Mouse (Mus musculus): ENCODE data around the gene Dnajc2.

Gene Dnajc2

DNA sequence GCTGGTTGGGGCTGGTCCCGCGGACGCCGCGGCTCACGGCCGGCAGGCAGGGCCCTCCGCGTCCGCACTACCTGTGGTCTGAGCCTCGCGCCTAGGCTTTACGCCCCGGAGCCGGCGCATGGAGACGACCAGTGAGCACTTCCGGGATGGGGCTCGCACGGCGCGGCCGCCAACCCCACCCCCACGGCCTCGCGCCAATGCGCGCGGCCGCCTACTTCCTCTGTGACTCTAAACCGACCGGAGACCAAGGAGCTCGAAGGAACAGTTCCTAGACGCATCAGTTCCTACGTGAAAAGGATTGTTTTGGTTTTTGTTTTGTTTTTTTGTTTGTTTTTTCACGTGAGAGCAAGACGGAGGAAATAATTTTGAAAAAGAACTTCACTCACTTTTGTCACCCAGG, at the start of gene Dnajc2, which contains the start of gene Psmc2:
TSS of gene Dnajc2 (minus strand) at position 199 of the 400 bp plus-strand sequence.
TSS of gene Psmc2 (plus strand) at position 231 of the 400 bp plus-strand sequence.
- peak; percentile 56 for DNase-seq (ENCODE audit: extremely low spot score, low read depth, low spot score)

DNA sequence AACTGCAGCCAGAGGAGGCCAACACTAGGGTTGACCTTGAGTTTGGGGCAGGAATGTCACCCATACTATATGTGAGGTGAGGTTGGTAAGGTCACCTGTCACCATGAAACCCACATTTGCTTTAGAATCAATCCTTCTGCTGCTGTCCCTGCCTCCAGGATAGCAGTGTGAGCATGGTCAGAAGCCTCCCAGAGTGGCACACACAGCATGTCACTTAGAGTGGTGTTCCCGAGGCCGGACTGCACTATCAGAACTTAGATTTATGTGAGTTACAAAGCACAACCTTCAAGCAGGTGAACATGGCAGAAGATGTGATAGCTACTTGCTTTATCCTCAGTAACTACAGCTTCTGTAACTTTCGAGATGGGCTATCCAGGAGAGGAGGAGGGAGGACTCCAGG, 46.7 kb upstream of the Dnajc2 start:
- DNase-seq (ENCODE audit: extremely low spot score, low read depth, low spot score): no peak

DNA sequence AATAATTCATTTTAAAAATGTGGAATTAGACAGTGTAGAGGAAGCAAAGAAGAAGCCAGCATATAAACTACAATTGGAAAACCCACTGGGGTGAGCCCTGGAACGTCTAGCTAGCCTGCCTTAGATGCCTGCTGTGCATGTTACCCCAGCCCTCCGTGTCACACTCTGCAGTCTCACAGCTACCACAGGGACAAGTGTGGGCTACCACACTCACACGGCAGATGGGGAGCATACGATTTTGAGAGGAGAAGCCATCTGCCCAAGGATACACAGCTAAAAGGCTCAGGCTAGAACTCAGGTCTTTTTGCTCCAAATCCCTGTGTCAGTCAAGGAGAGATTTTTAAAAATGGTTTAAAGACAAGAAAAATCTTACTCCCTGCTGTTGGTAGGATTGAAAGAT, 43.8 kb upstream of the Dnajc2 start:
- DNase-seq (ENCODE audit: extremely low spot score, low read depth, low spot score): no peak

DNA sequence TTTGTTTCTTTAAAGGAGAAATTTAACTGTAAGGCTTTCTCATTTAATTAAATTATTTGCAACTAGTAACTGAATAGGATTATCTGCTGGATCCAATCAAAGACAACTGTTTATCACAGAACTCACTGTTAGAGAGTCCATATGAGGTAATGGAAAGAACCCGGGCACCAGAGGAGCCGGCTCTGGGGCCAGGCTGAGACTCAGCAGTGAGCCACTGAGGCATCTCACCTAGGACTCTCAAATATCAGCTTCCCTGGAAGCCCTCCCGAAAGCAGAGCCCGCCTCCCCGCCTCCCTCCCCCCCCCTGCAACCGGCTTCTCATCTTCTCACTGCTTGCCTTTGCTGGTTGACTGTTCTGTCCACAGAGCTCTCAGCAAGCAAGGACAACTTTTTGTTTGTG, 42.6 kb upstream of the Dnajc2 start:
- DNase-seq (ENCODE audit: extremely low spot score, low read depth, low spot score): no peak

DNA sequence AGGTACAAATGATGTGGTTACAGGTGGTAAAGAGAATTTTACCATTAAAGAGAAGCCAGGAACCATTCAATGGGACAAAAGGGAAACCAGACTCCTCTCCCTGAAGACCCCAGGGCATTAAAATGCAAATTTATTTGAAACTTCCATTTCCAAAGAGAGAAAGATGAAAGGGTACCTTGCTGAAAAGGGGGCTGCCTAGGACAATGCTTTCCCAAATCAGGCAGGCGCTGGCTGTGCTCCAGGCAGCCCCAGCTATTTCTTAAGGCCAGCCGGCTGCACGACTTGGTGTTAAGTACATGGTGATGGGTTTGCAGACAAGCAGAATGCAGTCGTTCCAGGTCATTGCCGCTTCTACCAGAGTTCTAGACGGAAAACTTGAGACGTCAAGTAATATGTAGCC, 41.3 kb upstream of the Dnajc2 start:
- no peak for DNase-seq (ENCODE audit: extremely low spot score, low read depth, low spot score)

DNA sequence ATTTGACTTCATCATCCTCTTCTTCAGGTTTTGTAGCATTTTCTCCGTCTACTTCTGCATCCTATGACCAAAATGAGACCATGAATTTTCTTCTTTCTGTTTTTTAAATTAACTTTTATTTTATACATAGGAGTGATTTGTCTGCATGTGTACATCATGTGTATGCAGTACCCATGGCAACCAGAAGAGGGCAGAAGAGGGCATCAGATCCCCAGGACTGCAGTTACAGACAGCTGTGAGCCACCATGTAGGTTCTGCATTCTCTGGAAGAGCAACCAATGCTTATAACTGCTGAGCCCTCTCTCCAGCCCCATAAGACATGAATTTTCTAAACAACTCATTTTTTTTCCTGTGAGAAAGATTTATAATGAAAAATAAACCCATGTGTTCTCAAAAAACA, 28.9 kb upstream of the Dnajc2 start:
- peak; percentile 10 for DNase-seq (ENCODE audit: extremely low spot score, low read depth, low spot score)

DNA sequence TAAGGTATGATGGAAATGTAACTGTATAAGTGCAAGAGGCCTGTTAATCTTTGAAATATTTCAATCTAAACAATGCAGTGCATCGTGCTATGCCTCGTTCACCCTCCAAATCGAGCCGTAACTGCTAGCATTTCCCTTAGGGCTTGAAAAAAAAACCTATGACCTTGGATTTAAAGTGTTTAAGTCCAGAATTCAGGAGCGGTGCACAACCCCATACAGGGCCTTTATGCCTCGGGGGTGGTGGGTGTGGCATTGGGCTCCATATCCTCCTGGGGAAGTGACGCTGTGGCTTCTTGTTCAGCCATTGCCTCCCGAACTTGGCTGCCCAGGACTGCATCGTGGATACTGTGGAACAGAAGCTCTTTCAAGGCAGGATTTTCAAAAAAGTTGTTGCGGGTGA, 25.9 kb upstream of the Dnajc2 start:
- no peak for DNase-seq (ENCODE audit: extremely low spot score, low read depth, low spot score)

DNA sequence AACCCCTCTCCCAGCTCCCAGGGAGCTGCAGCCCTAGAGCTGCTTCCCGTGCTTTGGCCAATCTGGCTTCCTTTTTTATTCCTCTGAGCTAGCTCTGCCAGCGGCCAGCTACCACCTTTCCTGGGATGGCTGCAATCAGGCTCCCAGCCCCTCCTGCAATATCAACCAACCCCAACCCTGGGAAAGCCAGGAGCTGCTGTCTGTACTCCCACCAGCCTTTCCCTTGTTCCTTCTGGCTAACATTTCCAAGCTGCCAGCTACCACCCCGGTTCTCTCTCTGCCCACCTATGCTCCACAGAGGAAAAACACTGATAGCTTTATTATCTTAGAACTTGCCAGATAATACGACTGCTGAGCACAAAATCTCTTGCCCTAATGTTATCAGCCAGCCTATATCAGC, 19.8 kb upstream of the Dnajc2 start:
- DNase-seq (ENCODE audit: extremely low spot score, low read depth, low spot score): no peak

DNA sequence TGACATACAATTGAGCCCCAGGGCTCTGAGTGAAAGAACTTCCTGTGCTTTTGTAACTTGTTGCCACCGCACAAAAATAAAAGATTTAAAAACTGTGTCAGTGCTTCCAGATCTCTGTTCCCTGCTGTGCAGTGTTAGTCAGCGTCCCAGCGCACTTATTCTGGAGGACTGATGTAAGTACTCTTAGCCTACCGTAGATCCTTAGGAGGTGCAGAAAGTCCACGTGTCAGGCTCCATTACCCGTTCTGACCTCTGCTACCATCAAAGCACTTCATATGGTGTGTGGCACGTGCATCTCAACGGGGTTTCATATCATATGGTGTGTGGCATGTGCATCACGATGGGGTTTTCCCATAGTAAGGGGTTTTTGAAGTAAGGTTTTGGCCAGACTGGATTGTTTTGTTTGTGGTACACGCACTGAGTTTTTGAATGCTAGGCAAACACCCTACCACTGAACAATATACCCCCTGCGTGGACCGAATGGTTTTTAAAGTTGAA, 18.7 kb upstream of the Dnajc2 start:
- DNase-seq (ENCODE audit: extremely low spot score, low read depth, low spot score): no peak

DNA sequence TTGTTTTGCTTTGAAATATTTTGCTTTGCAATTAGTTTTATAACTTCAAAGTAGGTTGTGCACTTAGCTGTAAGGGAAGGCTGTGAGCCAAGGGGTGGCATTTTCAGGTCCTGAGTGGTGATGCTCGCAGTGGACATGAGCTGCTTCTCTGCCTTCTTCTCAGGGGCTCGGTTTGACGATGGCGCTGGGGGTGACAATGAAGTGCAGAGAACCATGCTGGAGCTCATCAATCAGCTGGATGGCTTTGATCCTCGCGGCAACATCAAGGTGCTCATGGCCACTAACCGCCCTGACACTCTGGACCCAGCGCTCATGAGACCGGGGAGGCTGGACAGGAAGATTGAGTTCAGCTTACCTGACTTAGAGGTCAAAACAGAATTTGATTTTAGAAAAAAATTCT, 17.9 kb upstream of the Dnajc2 start:
- DNase-seq (ENCODE audit: extremely low spot score, low read depth, low spot score): no peak

DNA sequence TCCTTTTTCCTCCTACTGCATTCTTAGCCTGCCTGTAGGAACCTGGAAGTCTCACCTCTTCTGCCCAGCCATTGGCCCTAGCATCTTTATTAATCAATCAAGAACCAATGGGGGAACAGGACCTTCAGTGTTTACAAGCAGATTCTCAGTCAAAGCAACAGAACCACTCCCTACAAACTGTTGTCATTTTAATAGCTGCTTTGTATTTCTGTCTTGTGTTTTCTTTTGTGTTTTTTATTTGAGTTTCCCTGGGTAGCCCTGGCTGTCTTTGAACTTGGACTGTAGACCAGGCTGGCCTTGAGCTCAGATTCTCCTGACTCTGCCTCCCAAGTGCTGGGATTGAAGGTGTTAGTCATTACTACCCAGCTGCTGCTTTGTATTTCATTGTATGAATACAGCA, 7.1 kb upstream of the Dnajc2 start:
- DNase-seq (ENCODE audit: extremely low spot score, low read depth, low spot score): no peak

DNA sequence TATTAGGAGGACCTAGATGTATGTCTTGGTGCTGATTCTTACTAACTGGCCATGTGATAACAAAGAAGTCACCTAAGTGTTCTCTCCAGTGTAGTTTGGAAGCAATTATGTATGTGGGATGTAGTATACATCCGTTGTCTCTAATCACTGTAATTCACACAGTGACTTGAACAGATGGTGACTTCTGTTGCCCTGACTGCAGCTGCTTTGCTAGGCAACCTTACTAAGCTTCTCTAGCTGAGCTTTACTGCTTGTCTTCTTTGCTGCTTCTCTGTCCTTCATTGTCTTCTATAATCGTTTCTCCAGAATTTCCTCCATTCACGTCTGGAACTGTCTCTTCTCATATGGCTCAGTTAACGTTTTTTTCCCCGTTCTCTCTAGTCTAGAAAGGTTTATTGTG, 4.0 kb upstream of the Dnajc2 start:
- DNase-seq (ENCODE audit: extremely low spot score, low read depth, low spot score): no peak

DNA sequence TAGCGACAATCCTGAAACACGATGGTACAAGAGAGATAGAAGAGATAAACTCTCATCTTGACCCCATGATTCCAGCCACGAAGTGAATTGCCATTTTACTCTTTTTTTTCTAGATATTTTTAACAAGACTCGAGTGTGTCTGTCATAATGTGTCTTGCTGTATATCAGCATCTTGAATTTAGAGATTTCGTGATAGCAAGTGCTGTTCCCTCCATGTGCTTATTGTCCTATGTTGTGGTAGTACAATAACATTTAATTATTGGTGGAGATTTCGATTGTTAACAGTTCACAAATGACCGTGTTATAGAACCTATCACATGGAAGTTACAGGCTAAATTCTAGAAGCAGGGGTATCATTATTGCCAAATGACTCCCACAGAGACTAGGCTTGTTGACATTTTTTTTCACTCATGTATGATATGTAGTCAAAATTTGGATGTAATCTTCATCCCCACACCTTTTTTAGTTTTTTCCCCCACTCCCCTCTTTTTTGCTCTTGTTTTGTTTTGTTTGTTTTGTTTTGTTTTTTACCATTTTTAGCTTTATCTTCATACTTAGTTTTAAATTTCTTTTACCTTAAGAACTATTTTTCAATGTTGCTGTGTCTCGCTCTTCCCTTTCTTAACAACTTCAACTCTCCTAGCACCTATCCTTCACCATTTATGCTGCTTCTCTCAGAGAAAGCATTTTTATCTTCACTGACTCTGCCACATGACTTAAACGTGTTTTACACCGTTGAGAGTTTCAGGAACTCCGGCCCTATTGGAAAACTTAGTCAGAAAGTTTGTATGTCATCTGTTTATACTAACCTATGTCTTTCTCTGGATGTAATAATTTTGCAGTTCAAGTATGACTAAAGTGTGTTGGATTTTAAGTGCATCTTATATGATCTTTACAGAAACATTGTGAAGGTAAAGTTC, 2.4 kb upstream of the Dnajc2 start:
- no peak for DNase-seq (ENCODE audit: extremely low spot score, low read depth, low spot score)

DNA sequence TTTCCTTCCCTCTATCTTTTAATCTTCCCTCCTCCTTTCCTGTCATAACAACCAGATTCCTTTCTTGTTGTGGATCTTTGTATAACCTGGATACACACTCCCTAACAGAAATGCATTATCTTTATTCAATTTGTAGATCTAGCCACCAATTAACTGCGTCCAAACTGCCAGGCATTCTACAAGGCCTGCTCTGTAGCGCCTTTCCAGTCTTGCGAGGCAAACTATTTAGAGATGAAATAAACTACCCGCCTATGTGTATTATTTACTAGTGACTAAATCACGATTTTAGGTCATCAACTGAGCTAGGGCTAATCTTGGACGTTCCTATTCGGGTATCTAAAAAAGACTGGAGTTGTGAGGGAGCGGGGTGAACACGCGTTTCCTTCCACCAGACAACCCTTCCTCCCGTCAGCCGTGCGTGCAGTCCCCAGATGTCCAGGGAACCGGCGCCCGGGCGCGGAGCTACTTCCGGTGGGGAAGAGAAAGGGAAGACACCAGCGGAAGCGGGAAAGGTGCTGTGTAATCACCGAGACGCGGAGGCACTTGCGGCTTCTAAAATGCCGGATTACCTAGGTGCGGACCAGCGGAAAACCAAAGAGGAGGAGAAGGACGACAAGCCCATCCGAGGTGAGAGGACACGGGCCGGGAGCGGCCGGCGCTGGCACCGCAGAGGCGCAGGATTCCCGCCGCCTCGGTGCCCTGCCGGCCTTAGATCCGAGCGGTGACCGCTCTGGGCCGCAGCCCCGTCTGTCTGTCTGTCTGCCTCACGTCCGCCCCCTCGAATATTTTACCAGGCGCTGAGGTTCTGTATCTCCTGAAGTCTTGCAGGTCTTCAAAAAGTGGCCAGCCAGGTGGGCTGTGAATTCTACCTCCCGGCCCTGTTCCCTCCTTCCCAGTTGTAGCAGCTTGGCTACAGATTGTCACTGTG, 1.5 kb upstream of the Dnajc2 start:
- peak; percentile 83 for DNase-seq (ENCODE audit: extremely low spot score, low read depth, low spot score)

DNA sequence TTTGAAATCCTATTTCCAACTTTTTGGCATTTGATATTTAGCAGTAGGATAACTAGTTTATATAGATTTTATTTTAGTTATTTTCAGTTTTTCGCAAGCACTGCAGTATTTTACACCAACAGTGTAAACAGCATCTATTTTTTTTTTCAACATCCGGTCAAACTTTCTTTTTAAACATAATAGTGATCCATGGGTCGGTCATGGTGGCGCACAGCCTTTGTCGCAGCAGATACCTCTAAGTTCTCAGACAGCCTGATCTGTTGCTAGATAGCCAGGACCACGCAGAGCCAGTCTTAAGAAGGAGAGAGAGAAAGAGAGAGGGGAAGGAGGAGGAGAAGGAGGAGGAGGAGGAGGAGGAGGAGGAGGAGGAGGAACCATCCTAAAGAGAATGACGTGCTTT, 725 bp upstream of the Dnajc2 start:
- no peak for DNase-seq (ENCODE audit: extremely low spot score, low read depth, low spot score)

DNA sequence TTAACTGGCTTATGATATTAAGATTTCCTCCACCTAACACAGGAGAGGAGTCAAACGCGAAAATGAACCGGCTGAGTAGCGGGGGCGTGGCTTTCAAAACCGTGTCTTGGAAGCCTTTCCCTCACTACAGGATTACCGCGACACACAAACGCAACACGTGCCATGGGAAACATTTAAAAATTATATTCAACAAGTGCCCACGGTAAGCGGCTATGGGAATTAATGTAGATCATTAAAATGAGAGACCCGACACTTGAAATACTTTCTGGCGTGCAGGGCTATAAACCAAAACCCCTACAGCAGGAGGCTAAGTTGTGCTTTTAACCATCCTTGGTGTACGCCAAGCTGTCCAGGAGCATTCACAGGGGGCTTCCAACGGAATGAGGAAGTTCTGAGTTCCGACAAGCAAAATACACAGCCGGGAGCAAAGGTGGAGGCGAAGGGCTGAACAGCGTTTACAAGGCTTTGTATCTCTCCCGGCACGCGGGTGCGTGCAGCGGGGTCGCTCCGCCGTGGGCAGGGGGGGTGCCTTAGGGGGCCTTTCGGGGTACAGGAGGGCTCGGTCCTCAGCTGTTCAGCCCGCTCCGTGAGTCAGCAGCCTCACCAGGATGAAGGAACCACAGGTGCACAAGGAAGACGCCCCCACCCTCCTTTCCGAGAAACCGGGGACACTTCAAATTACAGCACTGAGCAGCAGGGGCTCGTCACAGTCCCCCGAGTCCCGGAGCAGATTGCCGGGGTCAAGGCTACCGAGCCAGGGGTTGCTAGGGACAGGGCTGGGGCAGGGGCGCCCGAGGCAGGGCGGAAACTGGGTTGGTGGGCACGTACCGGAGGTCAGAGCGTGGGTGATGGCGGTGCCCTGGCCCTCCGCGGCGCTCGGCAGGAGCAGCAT, 644 bp downstream of the Dnajc2 start:
- DNase-seq (ENCODE audit: extremely low spot score, low read depth, low spot score): no peak

DNA sequence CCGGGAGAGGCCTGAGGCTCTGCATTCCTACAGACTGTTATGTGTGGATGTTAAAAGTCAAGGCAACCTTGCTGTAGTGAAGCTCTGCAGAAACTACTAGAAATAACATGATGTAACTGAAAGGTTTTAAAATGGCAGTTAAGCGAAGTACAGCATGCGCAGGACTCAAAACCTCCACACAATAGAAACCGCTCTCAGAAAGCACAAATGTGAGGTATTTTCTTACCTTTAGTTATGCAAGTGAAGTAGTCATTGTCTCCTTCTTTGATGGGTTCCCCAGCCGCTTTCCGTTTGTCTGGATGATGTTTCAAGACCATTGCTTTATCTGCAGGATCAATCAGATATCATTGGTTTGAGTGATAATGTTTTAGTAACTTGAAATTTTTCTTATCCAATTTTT, 8.6 kb downstream of the Dnajc2 start:
- no peak for DNase-seq (ENCODE audit: extremely low spot score, low read depth, low spot score)

DNA sequence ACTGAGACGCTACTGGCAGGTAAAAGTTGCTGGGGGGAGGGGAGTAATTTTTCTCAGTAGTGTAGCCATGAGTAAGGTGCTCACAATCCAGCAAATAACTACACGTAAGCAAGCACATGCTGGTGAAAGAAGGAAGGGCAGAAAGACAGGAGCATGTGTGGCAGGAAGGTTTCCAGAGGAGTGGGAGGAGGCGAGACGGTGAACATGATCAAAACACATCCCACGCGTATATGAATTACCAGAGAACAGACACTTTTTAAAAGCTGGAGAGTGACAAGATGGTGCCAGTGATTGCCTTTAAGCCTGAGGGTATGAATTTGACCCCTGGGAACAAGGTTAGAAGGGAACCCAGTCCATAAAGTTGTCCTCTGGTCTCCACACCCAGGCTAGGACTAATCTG, 15.2 kb downstream of the Dnajc2 start:
- DNase-seq (ENCODE audit: extremely low spot score, low read depth, low spot score): no peak

DNA sequence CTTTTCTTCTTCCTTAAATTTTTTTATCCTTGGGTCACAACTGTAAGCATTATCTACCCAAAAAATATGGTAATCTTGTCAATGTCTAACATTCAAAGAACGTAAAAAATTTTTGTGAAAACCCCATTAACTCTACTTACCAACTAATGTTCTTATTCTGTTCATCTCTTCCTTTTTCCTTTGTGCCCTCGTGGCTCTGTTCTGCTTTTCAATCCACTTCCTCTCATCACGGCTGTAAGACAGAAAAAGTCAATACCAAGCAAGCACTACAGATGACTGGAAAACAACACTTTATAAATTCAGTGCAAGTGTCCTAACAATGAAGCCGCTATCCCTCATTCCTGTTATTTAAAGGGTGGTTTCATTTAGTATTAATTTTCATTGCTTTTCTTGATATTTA, 16.5 kb downstream of the Dnajc2 start:
- DNase-seq (ENCODE audit: extremely low spot score, low read depth, low spot score): no peak

DNA sequence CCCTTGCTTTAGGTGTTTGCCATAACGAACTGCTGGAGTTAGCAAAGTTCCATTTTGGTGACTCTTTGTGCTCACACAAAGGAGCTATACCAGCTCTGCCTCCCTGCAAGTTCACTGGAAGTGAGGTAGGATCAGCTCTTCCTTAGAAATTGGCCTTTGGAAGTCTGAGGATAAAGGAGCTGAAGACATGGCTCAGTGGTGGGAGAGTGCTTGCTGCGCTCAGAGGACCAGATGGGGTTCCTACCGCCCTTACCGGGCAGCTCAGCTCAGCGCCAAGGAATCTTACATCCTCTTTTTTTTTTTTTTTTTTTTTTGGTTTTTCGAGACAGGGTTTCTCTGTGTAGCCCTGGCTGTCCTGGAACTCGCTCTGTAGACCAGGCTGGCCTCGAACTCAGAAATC, 39.1 kb downstream of the Dnajc2 start:
- no peak for DNase-seq (ENCODE audit: extremely low spot score, low read depth, low spot score)

DNA sequence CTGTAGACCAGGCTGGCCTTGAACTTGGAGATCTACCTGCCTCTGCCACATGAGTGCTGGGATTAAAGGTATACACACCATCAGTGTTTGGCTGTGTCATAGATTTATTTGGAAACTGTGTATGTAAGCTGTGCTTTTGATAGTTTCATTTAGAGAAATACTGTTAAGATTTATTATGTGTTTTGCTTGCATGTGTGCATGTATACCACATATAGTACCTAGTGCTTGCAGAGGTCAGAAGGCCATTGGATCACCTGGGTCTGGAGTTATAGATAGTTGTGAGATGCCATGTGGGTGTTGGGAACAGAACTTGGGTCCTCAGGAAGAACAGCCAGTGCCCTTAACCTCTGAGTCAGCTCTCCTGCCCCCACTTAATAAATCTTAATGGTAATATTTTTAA, 40.4 kb downstream of the Dnajc2 start:
- no peak for DNase-seq (ENCODE audit: extremely low spot score, low read depth, low spot score)

All from hindlimb bud, embryonic 11.5 days (tissue).